Mouse (Mus musculus): ENCODE measurements around the gene Islr.

Islr gene

GRCm38 (mm10) chr9:58197781-58198701 lies 6.1 kb downstream of the Islr start:
- in situ Hi-C loops (cut with MboI, MseI) = no loop called here

GRCm38 (mm10) chr9:58196610-58197567 lies 7.2 kb downstream of the Islr start:
- in situ Hi-C loops (cut with MboI, MseI) = no loop called here

GRCm38 (mm10) chr9:58196141-58196540 lies 8.0 kb downstream of the Islr start:
- in situ Hi-C loops (cut with MboI, MseI) = no loop called here

- in situ Hi-C loops (cut with MboI, MseI) = no loop called here
Measured at GRCm38 (mm10) chr9:58195671-58196070, 8.4 kb downstream of the Islr start.

- in situ Hi-C loops (cut with MboI, MseI) = no loop called here
Measured at GRCm38 (mm10) chr9:58194222-58194621, 9.9 kb downstream of the Islr start.

- in situ Hi-C loops (cut with MboI, MseI) = no loop called here
Measured at GRCm38 (mm10) chr9:58184456-58184855, 19.6 kb downstream of the Islr start.

GRCm38 (mm10) chr9:58179390-58179789 lies 24.7 kb downstream of the Islr start:
- in situ Hi-C loops (cut with MboI, MseI) = no loop called here

- in situ Hi-C loops (cut with MboI, MseI) = no loop called here
Measured at GRCm38 (mm10) chr9:58177165-58177564, 26.9 kb downstream of the Islr start.

- in situ Hi-C loops (cut with MboI, MseI) = no loop called here
Measured at GRCm38 (mm10) chr9:58175745-58176487, 28.2 kb downstream of the Islr start.

- in situ Hi-C loops (cut with MboI, MseI) = no loop called here
Measured at GRCm38 (mm10) chr9:58174818-58175251, 29.3 kb downstream of the Islr start.

GRCm38 (mm10) chr9:58172863-58173262 lies 31.2 kb downstream of the Islr start:
- in situ Hi-C loops (cut with MboI, MseI) = no loop called here

GRCm38 (mm10) chr9:58169426-58169825 lies 34.7 kb downstream of the Islr start:
- in situ Hi-C loops (cut with MboI, MseI) = no loop called here

- in situ Hi-C loops (cut with MboI, MseI) = no loop called here
Measured at GRCm38 (mm10) chr9:58168880-58169279, 35.2 kb downstream of the Islr start.

- in situ Hi-C loops (cut with MboI, MseI) = no loop called here
Measured at GRCm38 (mm10) chr9:58165779-58166178, 38.3 kb downstream of the Islr start.

GRCm38 (mm10) chr9:58163146-58163545 lies 41.0 kb downstream of the Islr start:
- in situ Hi-C loops (cut with MboI, MseI) = no loop called here

- in situ Hi-C loops (cut with MboI, MseI) = no loop called here
Measured at GRCm38 (mm10) chr9:58162173-58162572, 41.9 kb downstream of the Islr start.

- in situ Hi-C loops (cut with MboI, MseI) = no loop called here
Measured at GRCm38 (mm10) chr9:58160315-58160714, 43.8 kb downstream of the Islr start.

- in situ Hi-C loops (cut with MboI, MseI) = no loop called here
Measured at GRCm38 (mm10) chr9:58159855-58160254, 44.3 kb downstream of the Islr start.

GRCm38 (mm10) chr9:58158541-58159311 lies 45.4 kb downstream of the Islr start:
- in situ Hi-C loops (cut with MboI, MseI) = no loop called here

- in situ Hi-C loops (cut with MboI, MseI) = no loop called here
Measured at GRCm38 (mm10) chr9:58157838-58158237, 46.3 kb downstream of the Islr start.

Data from T-helper 1 cell (primary cell).